Mouse (Mus musculus) embryonic facial prominence, embryonic 14.5 days (tissue): ENCODE measurements around the gene 4930402K13Rik. TPM values are rescaled to one million over a fixed set of nuclear protein-coding genes. Genes with fewer than 3 reads are reported as not detected.
"Not testable (repeated sequence)": the region's sequence is repeated elsewhere in the genome, so short reads cannot be mapped to it uniquely, and the experiment has no call there.

ENCODE experiments used
- ATAC-seq: fragments of 200-750 bp; cut with Nextera tagmentation; 2 replicates; pipeline ENCODE4 v1.8.0; 2017; ENCODE audit warnings: low read depth, moderate number of reproducible peaks, moderate TSS enrichment
- DNase-seq: peaks from one replicate; pipeline ENCODE4 v3.0.0-alpha.2; 2015; ENCODE audit warnings: low spot score
- H3K27ac ChIP-seq: fragments of 300-500 bp; sonication (generic); replicated peaks from 2 replicates; pipeline ENCODE4 v1.5.1; 2014; ENCODE audit warnings: low read depth, mild to moderate bottlenecking, low read length, moderate library complexity
- H3K27me3 ChIP-seq: fragments of 300-500 bp; sonication (generic); replicated peaks from 2 replicates; pipeline ENCODE4 v1.6.1; 2014; ENCODE audit warnings: low read length; ENCODE audit not compliant: control insufficient read depth, insufficient read depth
- H3K36me3 ChIP-seq: fragments of 300-500 bp; sonication (generic); 2 replicates; pipeline ENCODE4 v1.6.1; 2014; ENCODE audit warnings: low read length, mixed read lengths; ENCODE audit not compliant: control insufficient read depth, insufficient read depth
- H3K4me1 ChIP-seq: fragments of 300-500 bp; sonication (generic); 2 replicates; pipeline ENCODE4 v1.6.1; 2014; ENCODE audit warnings: antibody characterized with exemption, low read length; ENCODE audit not compliant: control insufficient read depth, insufficient read depth
- H3K4me2 ChIP-seq: fragments of 300-500 bp; sonication (generic); 2 replicates; pipeline ENCODE4 v1.6.1; 2014; ENCODE audit warnings: low read depth, mild to moderate bottlenecking, low read length, moderate library complexity, mixed read lengths
- H3K4me3 ChIP-seq: fragments of 300-500 bp; sonication (generic); 2 replicates; pipeline ENCODE4 v1.5.1; 2014; ENCODE audit warnings: low read depth, mild to moderate bottlenecking, low read length
- H3K9ac ChIP-seq: fragments of 300-500 bp; sonication (generic); 2 replicates; pipeline ENCODE4 v1.6.1; 2014; ENCODE audit warnings: low read depth, mild to moderate bottlenecking, low read length, moderate library complexity, mixed read lengths
- H3K9me3 ChIP-seq: fragments of 300-500 bp; sonication (generic); 2 replicates; pipeline ENCODE4 v1.6.1; 2016; ENCODE audit warnings: low read length; ENCODE audit not compliant: control insufficient read depth
- WGBS: fragments of 180-500 bp; shearing (Covaris S2); extraction: QIAGEN DNeasy Blood & Tissue Kit; methylation state at CpG from one replicate; pipeline ENCODE4 v1.1.7; 2014; 5-methylcytosine and 5-hydroxymethylcytosine counted together
- polyA plus RNA-seq: library from polyadenylated mRNA; unstranded; fragments of >200 nt; fragmentation: Nextera tagmentation; extraction: Ambion mirVana; gene quantifications from 2 replicates; pipeline ENCODE4 v1.2.1, GENCODE M21; 2014

The 4930402K13Rik gene
- polyA plus RNA-seq = not detected in 2 replicates

- no peak for ATAC-seq
- DNase-seq = no peak
- H3K4me2 ChIP-seq = no peak within 1 kb of the TSS
- H3K9me3 ChIP-seq = no peaks in the 10 kb centered on the region
- H3K27ac ChIP-seq = no peak within 1 kb of the TSS
- H3K9ac ChIP-seq = no peak within 1 kb of the TSS
- no peaks in the 10 kb centered on the region for H3K4me1 ChIP-seq
- H3K36me3 ChIP-seq = no peaks in the 10 kb centered on the region
- H3K4me3 ChIP-seq = no peak within 1 kb of the TSS
- no peaks in the 10 kb centered on the region for H3K27me3 ChIP-seq
- 94% methylated on average over 6 of the region's 6 CpGs for WGBS
These were observed at the start of gene 4930402K13Rik for GRCm38 (mm10) chrX:9104262-9104661. Gene 4930402K13Rik (plus strand): TSS chrX:9104562.

GRCm38 (mm10) chrX:9060952-9061351 lies 43.4 kb upstream of the 4930402K13Rik start:
- H3K9me3 ChIP-seq, H3K4me3 ChIP-seq, ATAC-seq, H3K4me2 ChIP-seq, H3K27ac ChIP-seq, H3K27me3 ChIP-seq, H3K4me1 ChIP-seq, DNase-seq, H3K36me3 ChIP-seq, H3K9ac ChIP-seq: not testable (repeated sequence)
- WGBS = 13% methylated on average over 6 of the region's 9 CpGs

- 89% methylated on average over 4 of the region's 4 CpGs for WGBS
- H3K9me3 ChIP-seq = 0 out of 2 replicates have a peak, but pooled peaks cover 4% of the 10 kb centered on the region
These were observed 42.3 kb upstream of the 4930402K13Rik start for GRCm38 (mm10) chrX:9062101-9062500.

GRCm38 (mm10) chrX:9062715-9063114 lies 41.6 kb upstream of the 4930402K13Rik start, which contains the start of gene Fthl17f:
Gene Fthl17f (plus strand): TSS chrX:9063015.
- H3K9me3 ChIP-seq, H3K27ac ChIP-seq, H3K4me2 ChIP-seq, H3K36me3 ChIP-seq, DNase-seq, ATAC-seq, H3K4me3 ChIP-seq, H3K9ac ChIP-seq, H3K4me1 ChIP-seq, H3K27me3 ChIP-seq: not testable (repeated sequence)
- WGBS = 92% methylated on average over 11 of the region's 11 CpGs

More at GRCm38 (mm10) chrX:9062101-9062500, 42.3 kb upstream of the 4930402K13Rik start:
- DNase-seq (no peak), ATAC-seq (no peak)
- Histone ChIP-seq H3K27me3 (no peaks in the 10 kb centered on the region), H3K9ac (no peak overlapping the region), H3K4me2 (no peak overlapping the region), H3K4me3 (no peak overlapping the region), H3K36me3 (no peaks in the 10 kb centered on the region), H3K4me1 (no peaks in the 10 kb centered on the region), H3K27ac (no peak overlapping the region)

GRCm38 (mm10) chrX:9077699-9078098 lies 26.7 kb upstream of the 4930402K13Rik start:
- 14% methylated on average over 6 of the region's 10 CpGs for WGBS

GRCm38 (mm10) chrX:9095066-9095465 lies 9.3 kb upstream of the 4930402K13Rik start:
- DNase-seq, H3K27ac ChIP-seq, H3K36me3 ChIP-seq, H3K4me3 ChIP-seq, H3K9ac ChIP-seq, ATAC-seq, H3K4me1 ChIP-seq, H3K27me3 ChIP-seq, H3K4me2 ChIP-seq, H3K9me3 ChIP-seq: not testable (repeated sequence)

More at GRCm38 (mm10) chrX:9077699-9078098, 26.7 kb upstream of the 4930402K13Rik start:
- H3K27me3 ChIP-seq, H3K4me1 ChIP-seq, H3K9me3 ChIP-seq, DNase-seq, H3K4me2 ChIP-seq, H3K4me3 ChIP-seq, H3K9ac ChIP-seq, H3K27ac ChIP-seq, H3K36me3 ChIP-seq: not testable (repeated sequence)
- peak; percentile 15; the same call in 1 of the 2 replicates for ATAC-seq

- ATAC-seq = no peak
- WGBS = 60% methylated on average over 2 of the region's 2 CpGs
These were observed 6.0 kb downstream of the 4930402K13Rik start for GRCm38 (mm10) chrX:9110381-9110780.

GRCm38 (mm10) chrX:9124928-9125327 lies 20.6 kb downstream of the 4930402K13Rik start:
- Histone ChIP-seq H3K4me1 (no peaks in the 10 kb centered on the region), H3K4me2 (no peak overlapping the region), H3K9ac (no peak overlapping the region), H3K27ac (no peak overlapping the region), H3K9me3 (no peaks in the 10 kb centered on the region), H3K36me3 (no peaks in the 10 kb centered on the region), H3K27me3 (no peaks in the 10 kb centered on the region), H3K4me3 (no peak overlapping the region)
- DNase-seq = no peak
- 63% methylated on average over 4 of the region's 4 CpGs for WGBS
- no peak for ATAC-seq

More at GRCm38 (mm10) chrX:9110381-9110780, 6.0 kb downstream of the 4930402K13Rik start:
- no peaks in the 10 kb centered on the region for H3K27me3 ChIP-seq
- H3K4me3 ChIP-seq = no peak overlapping the region
- H3K27ac ChIP-seq = no peak overlapping the region
- H3K9me3 ChIP-seq = no peaks in the 10 kb centered on the region
- no peak overlapping the region for H3K4me2 ChIP-seq
- no peak for DNase-seq
- H3K4me1 ChIP-seq = no peaks in the 10 kb centered on the region
- H3K36me3 ChIP-seq = no peaks in the 10 kb centered on the region
- no peak overlapping the region for H3K9ac ChIP-seq

- WGBS = 46% methylated on average over 7 of the region's 7 CpGs
- H3K4me1 ChIP-seq = no peaks in the 10 kb centered on the region
- H3K4me2 ChIP-seq = no peak overlapping the region
- peak; percentile 55 for DNase-seq
- no peak overlapping the region for H3K27ac ChIP-seq
- H3K4me3 ChIP-seq = no peak overlapping the region
- no peaks in the 10 kb centered on the region for H3K9me3 ChIP-seq
- no peak overlapping the region for H3K9ac ChIP-seq
- ATAC-seq = no peak
- no peaks in the 10 kb centered on the region for H3K36me3 ChIP-seq
- no peaks in the 10 kb centered on the region for H3K27me3 ChIP-seq
These were observed 24.0 kb downstream of the 4930402K13Rik start for GRCm38 (mm10) chrX:9128317-9128831.
